Mouse (Mus musculus): ENCODE measurements at regions not wholly inside any gene's neighbourhood (a gene's known extent, or its start where the extent isn't known, plus 50 kb on each side); places are given as distances from the start of the nearest gene placed in this dataset.

DNA sequence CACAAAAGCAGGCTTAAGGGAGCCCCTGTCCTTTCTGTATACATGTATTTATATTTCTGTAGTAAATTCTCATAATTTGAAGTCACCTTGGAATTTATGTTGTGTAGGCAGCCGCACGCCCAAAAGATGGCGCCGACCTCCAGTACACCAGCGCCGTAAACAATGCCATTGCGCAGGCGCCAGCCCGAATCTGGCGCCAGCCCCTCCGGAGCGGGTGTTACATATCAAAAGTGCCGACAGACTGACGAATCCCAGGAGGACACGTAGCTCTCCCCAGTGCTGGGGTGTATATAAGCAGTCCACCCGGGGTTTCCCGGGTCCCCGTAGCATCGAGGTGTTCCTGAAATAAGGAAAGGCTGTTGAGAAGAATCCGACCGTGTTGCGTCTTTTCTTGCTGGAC, 108.1 kb upstream of the Pde3a start:
- no peak for DNase-seq (ENCODE audit: low read depth)

DNA sequence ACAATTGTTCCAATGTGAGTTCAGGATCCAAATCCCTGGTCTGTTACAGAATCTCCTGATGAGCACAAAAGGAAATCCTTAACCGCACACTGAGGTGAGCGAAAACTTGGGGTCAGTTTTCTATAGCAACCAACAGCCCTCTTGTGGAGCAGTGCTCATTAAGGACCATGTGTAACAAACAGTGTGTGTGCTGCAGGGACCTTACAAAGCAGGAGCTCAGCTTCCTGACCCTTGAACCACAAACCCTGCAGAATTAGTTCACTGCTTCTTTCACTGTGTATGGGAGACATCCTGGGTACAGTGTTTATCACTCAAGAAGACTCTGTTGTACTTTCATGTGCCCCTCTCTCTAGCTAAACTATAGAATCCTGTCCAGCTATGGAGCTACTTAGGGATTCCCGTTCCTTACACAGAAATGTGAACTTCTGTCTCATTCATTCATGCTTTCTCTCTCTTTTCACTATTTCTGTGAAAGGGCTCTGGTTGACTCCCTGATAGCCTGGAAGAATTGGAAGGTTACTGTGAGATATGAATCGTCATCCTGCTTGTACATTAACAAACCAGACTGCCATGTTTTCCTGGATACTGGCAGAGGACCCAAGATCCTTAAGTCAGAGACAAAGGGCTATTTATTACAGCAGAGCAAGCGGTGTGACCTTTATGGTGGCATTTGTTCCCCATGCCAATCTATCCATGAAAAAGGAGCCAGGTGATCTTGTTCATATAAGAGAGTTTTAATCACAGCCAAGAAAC, 100.5 kb upstream of the Pde3a start:
- DNase-seq (ENCODE audit: low read depth): no peak

DNA sequence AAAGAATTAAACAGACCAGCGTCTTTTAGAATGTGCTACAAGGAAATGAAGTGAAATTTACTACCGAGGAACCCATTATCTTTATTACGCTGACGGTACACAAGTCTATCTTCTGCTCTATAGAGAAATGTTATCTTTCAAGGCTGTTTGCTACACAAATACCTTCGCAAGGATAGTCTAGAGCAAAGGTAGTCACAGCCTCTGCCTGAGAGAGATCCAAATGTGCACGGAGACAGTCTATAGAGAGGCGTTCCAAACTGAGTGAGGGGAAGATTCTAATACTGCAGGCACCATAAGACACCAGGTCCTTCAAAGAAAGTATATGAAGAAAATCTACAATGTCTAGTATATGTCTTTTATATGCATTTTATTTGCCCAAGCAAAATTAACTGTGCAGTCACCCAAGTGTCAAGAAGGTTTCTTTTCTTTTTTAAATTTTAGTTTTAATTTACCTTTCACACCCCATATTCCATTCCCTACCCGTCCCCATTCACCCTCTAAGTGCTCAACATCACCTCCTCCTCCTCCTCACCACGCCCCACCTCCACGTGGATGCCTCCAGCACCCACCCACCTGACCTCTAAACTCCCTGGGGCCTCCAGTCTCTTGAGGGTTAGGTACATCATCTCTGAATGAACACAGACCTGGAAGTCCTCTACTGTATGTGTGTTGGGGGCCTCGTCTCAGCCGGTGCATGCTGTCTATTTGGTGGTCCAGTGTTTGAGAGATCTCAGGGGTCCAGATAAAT, 99.7 kb upstream of the Pde3a start:
- DNase-seq (ENCODE audit: low read depth): no peak

DNA sequence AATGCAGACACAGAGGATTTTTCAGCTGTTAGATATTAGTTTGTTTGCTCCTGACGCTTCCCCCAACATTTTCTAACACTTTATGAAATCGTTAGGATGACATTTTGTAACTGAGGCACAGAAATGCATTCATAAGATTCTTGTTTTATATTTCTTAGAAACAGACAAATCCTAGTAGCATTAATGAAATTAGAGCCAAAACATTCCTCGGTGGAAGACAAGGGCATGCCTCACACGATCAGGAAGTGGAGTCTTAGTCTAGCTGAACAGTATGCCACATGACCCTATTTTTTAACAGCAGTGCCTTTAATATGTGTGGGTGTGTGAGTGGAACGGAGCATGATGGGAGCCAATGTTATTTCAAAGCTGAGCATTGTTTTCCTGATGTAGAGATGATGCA, 89.7 kb upstream of the Pde3a start:
- no peak for DNase-seq (ENCODE audit: low read depth)

DNA sequence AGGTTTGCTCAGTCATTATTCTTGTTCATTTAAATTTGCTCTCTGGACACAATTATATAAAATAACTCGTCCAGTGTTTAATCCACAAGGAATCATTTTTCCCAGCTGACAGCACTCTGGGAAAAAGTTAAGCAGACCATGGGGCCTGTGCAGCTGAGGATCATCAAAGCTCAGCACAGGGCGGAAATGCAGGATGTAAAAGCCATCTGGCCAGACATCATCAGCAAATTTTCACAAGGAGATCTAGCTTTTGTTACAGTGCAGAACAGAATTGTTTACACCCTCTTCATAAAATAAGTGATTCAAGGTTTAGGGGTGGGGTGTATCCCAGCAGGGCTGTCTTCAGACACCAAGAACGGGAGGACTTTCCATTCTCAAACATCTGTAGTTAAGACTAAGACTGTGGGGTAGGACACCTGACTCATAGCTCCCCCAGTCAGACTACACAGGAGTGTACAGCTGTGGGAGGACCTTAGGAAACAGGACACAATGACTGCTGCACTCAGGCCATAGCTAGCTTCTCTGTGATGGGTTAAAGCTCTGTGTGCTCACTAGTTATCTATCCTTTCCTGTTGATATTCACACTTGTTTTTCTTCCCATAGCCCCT, 87.3 kb upstream of the Pde3a start:
- DNase-seq (ENCODE audit: low read depth): no peak

DNA sequence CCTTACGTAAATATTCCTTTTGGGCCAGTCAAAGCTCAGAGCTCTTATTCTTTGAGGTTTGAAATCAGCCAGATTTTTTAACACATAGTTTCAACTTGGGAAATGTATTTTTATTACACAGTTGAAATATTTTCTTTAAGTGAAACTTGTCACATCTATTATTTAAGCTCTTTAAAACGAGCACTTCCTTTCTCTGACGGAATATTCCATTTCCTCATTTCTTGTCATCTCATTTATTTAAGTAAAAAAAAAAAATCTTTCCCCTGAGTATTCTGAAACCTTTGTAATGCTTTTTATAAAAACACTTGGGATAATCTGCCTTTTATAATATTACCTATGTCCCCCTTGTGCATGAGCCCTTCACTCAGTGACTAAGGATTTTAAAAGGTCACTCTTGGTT, 81.8 kb upstream of the Pde3a start:
- no peak for DNase-seq (ENCODE audit: low read depth)

DNA sequence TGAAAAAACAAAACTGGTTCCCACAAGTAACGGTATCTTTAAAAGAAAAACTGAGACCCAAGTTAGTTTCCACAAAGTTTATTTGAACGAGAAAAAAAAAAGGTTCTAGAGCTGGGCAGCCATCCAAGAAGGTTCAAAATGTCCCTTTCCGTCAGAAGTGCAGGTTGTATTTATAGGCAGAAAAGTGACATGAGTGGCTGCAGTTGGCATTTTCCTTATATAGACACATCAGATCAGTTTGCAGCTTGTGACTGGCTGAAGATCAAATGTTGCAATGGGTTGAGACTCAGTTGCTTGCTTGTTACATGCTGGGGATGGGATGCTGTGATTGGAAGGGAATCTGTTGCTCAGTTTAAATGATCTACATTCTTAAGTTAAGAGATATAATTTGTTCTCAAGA, 80.7 kb upstream of the Pde3a start:
- DNase-seq (ENCODE audit: low read depth): no peak

DNA sequence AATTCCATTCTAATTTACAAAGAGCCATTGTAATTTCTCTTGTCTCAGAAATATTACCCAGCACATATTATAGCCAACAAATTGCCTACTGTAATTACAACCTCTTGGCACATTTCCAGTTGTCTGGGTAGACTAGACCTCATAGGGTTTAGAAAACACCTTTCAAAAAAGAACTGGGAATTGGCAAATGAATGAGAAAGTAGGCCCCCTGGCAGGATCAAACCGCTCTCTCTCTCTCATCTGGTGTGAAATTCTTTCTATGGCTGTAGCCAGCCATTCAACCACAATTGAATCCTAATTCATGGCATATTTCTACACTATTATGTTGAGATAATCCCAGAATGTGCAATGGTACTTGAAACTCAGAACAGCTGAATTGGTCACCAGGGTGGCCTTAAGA, 65.3 kb upstream of the Pde3a start:
- no peak for DNase-seq (ENCODE audit: low read depth)

DNA sequence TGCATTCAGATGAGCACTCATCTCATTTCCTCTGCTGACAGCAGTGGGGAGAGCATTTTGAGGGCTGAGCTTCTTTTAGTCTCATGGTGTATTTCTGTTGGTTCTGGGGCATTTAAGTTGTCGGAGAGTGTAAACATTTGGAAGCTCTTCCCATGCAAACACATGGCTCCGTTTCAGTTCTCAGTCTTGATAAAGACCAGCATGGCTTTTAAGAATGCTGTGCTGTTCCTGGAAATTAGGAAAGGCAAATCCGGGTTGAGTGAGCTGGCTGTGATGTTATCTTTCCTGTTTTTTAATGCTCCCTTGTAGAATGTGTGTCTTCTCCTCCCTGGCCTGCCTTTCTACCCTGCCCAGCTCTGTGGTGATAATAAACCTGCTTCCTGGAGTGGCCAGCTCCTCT, 61.0 kb upstream of the Pde3a start:
- no peak for DNase-seq (ENCODE audit: low read depth)

DNA sequence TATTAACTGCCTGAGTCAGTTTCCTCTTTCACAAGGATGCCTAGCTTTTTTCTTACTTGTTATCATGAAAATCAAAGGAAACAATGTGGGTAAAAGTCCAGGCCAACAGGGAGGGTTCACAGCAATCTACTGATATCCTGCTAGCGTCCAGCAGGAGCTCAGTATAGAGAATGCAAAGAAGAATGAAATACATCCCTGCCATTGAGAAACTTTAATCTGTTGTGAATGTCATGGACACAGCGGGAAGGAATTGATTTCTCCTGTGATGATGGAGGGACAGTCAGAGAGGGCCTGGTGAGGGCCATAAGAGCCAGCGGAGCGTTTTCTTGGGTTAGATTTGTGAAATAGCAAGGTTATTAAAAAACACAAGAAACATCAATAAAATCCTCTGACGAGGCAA, 60.0 kb upstream of the Pde3a start:
- DNase-seq (ENCODE audit: low read depth): no peak

DNA sequence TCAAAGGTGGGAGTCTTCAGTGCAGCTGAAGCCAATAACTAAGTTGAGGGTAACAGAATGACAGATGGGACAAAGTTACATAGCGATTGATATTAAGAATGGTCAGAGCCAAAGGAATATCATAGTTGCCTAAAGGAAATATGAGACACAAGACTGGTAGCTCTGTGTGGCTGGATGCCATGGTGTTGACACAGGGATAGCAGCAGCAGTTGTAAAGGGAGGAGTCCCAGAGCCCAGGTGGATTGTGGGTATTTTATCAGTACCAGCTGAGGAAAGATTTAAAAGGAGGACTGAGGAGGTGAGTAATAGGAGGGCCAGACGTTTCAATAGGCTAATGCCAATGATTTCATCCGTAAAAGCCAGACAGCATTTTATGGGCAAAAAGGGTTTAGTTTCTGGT, 59.4 kb upstream of the Pde3a start:
- DNase-seq (ENCODE audit: low read depth): no peak

DNA sequence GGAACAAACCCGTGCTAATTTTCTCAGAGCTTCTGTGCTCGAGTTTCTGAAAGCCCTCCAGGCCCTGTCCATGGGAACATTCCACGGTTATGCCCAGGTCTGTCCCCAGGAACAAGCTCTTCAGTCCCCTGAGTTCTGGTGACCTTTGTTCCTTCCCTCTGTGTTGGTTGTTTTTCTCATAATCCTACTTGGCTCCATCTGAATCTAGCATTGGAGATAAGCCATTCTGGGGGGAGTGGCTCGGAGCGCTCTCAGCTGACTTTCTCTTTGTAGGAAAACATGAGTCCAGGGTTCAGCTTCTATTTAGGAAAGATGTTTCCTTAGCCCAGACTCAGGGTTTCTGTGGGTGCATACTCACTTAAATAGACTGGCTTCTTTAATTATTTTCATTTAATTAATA, 58.7 kb upstream of the Pde3a start:
- no peak for DNase-seq (ENCODE audit: low read depth)

DNA sequence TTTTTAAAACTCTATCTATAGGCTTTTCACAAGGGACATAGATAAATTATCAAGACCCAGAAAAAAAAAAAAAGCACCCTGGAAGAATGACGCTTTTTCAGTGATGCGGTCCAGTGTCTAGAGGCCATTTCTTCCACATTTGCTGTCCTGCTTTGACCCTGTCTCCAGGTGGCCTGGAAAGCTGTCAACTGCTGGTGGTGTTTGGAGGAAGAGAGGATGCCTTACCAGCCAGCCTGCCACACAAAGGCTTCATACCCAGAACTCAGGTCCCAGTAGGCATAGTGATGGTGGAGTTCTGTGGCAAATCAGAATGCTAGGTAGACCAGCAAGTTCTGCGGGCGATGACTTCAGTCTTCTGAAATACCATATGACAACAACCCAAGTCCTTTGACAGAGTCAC, 51.6 kb upstream of the Pde3a start:
- no peak for DNase-seq (ENCODE audit: low read depth)

Measured in naive thymus-derived CD4-positive, alpha-beta T cell, adult 2 months (primary cell).